Mouse (Mus musculus) heart, postnatal 25 days (tissue): Measurements from ENCODE around the gene Cdkal1. TPM values are rescaled to one million over a fixed set of nuclear protein-coding genes. Genes with fewer than 3 reads are reported as not detected.

ENCODE experiments used
- DNase-seq: peaks from one replicate; pipeline ENCODE4 v3.0.0; 2022; ENCODE audit warnings: low spot score
- intact Hi-C: fragments of 180-260 bp; cut with DNase I; formaldehyde crosslinking; loops from one replicate; pipeline ENCODE4 v1.15.1; 2025
- total RNA-seq, 2 experiments: library from RNA; stranded (reverse); gene quantifications; 2 replicates each; pipeline ENCODE4 v1.2.3; 2021

Cdkal1 gene
- total RNA-seq, 2 experiments from 2014 or later, result 33.7 to 34.2 TPM

DNA sequence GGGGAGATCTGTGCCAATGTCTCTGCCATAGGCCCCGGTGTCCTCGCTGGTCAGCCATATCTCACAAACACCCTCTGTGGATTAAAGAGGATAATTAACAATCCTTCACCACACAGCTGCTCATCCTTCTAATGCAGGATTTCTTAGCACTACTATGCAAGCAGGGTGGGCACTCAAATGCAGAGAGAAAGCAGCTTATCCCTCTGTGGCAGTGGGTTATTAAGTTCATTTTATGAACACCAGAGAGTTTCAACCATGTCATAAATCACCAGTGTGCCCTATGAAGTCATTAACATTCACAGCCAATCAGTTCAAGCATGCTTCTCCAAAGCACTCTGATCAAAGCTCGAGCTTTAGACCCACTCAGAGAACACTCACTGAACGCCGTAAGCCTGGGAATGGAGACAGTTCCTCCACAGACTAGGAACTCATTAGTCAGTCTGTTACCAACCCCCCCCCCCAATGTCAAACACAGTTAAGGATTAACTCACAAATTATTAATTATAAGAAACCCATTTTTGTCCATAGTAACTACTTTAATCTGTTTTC is 303.1 kb downstream of the Cdkal1 start:
- DNase-seq, result no peak
- intact Hi-C loops, result no loop called here

DNA sequence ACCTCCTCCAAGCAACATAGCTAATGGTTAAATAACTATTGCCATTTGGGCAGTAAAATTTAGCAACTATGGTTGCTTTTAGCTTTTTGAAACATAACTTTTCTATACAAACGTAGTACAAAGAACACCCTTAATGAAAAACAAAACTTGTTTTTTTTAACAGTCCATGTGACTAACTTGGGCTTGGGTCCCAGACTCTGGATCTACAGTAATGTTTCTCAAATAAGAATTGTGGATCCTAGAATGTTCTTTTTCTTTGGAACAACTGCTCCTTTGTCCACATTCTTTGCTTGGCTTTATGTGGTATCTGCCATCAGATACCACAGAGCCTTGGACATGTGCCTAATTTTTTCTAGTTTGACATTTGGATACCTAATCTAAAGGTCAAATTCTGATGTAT is 304.6 kb downstream of the Cdkal1 start:
- intact Hi-C loops, result no loop called here
- DNase-seq, result no peak

DNA sequence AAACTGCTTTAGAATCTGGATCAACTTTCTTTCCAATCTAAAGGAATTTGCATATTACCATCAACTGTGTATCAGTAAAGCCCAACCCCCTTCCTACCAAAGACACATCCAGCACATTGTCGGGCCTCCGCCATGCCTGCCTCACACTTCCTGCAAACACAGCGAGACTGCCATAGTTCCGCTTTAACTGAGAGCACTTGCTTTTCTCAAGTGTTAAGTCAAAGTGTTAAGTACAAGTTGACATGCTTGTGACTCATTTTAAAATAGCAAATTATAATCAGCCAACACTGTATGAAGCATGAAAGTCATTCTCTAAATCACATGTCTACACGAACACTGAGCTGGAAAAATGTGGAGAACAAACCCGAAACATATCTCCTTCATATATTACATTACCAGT is 305.3 kb downstream of the Cdkal1 start:
- DNase-seq, result no peak
- intact Hi-C loops, result no loop called here

- intact Hi-C loops, result no loop called here
- DNase-seq, result no peak
These were observed 305.7 kb downstream of the Cdkal1 start for GRCm38 (mm10) chr13:29549761-29550160.

GRCm38 (mm10) chr13:29537906-29538305 is 317.6 kb downstream of the Cdkal1 start:
- intact Hi-C loops, result no loop called here
- no peak for DNase-seq

- DNase-seq, result no peak
- intact Hi-C loops, result no loop called here
These were observed 321.9 kb downstream of the Cdkal1 start for GRCm38 (mm10) chr13:29533586-29533985.

GRCm38 (mm10) chr13:29528344-29528743 is 327.1 kb downstream of the Cdkal1 start:
- no peak for DNase-seq
- intact Hi-C loops, result no loop called here

GRCm38 (mm10) chr13:29521321-29521720 is 334.2 kb downstream of the Cdkal1 start:
- intact Hi-C loops, result no loop called here
- no peak for DNase-seq

GRCm38 (mm10) chr13:29514071-29514470 is 341.4 kb downstream of the Cdkal1 start:
- no peak for DNase-seq
- intact Hi-C loops, result no loop called here

GRCm38 (mm10) chr13:29504861-29505568 is 350.5 kb downstream of the Cdkal1 start:
- intact Hi-C loops, result no loop called here
- no peak for DNase-seq

- DNase-seq, result no peak
These were observed 352.1 kb downstream of the Cdkal1 start for GRCm38 (mm10) chr13:29503147-29504044.

DNA sequence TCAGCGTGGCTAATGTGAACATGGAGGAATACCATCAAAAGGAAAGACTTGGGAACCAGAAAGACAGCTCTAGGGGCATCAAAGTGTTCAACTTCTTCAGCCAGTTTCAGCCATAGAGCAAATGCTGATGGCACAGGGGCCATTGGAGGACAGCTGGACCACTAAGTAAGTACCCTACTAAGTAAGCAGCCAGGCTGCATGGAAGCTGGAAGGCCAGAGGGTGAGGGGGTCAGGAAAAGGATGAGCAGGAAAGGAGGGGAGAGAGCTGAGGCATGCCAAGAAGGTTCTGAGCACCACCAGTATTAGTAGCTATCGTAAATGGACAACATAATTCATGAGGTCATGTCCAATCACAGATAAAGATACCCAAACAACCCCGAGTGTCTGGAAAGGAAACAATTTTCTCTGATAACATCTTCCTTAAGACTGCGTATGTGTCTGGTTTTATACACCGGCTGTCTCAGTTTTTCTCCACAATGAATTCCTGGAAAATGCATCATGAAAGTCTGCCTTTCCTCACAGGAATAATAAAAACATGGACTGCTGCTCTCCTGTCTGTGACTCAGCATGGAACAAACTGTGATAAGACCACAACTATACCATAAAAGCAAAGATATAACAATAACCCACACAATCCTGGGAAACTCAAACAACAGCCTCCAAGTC is 352.9 kb downstream of the Cdkal1 start:
- DNase-seq, result no peak
- intact Hi-C loops, result no loop called here

More at GRCm38 (mm10) chr13:29503147-29504044, 352.1 kb downstream of the Cdkal1 start:
- intact Hi-C loops, result no loop called here

GRCm38 (mm10) chr13:29501173-29501572 is 354.3 kb downstream of the Cdkal1 start:
- intact Hi-C loops, result no loop called here

DNA sequence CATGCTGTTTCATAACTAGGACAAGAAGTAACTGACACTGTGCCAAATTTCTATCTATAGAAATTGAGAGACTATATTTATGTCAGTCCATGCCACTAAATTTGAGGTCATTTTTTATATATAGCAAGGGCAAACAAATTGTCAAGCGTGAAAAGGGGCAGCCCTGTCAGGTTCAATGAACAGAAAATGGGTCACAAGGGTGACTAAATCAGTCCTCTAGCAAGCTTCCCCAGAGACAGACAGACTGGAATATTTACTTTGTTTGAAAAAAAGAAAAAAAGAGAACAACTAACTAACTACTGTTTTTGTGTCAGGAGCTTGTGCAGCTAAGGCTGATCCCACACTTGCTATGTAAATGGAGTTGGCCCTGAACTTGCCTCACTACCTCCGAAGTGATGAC is 355.7 kb downstream of the Cdkal1 start:
- intact Hi-C loops, result no loop called here
- no peak for DNase-seq

More at GRCm38 (mm10) chr13:29501173-29501572, 354.3 kb downstream of the Cdkal1 start:
- DNase-seq, result no peak

- no peak for DNase-seq
- intact Hi-C loops, result no loop called here
These were observed 358.2 kb downstream of the Cdkal1 start for GRCm38 (mm10) chr13:29497286-29497685.

- no peak for DNase-seq
These were observed 365.1 kb downstream of the Cdkal1 start for GRCm38 (mm10) chr13:29490341-29490740.

GRCm38 (mm10) chr13:29489476-29489875 is 366.0 kb downstream of the Cdkal1 start:
- DNase-seq, result no peak
- intact Hi-C loops, result no loop called here

More at GRCm38 (mm10) chr13:29490341-29490740, 365.1 kb downstream of the Cdkal1 start:
- intact Hi-C loops, result no loop called here

DNA sequence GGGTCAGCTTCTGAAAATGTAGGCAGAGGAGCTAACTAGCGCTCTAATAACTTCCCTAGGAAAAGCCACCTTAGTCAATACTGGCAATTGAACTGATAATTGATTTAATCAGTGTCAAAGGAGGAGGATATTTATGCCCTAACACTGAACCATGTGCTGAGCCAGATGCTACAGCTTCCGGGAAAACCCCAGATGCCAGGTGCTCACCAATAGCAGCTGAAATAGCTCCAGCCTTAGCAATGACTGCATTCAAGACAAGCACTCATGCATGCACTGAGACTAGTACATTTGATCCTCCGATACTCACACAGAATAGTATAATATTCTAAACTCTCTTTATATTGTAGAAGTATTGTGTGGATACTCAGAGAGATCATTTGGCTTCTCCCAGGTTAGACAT is 368.8 kb downstream of the Cdkal1 start:
- no peak for DNase-seq
- intact Hi-C loops, result no loop called here

- intact Hi-C loops, result no loop called here
- DNase-seq, result no peak
These were observed 371.5 kb downstream of the Cdkal1 start for GRCm38 (mm10) chr13:29483950-29484349.

GRCm38 (mm10) chr13:29482147-29482863 is 373.2 kb downstream of the Cdkal1 start:
- intact Hi-C loops, result no loop called here
- no peak for DNase-seq
